Mouse (Mus musculus): ENCODE results near the gene Pigyl.
"Not testable (repeated sequence)": the region's sequence is repeated elsewhere in the genome, so short reads cannot be mapped to it uniquely, and the experiment has no call there.

The Pigyl gene

DNA sequence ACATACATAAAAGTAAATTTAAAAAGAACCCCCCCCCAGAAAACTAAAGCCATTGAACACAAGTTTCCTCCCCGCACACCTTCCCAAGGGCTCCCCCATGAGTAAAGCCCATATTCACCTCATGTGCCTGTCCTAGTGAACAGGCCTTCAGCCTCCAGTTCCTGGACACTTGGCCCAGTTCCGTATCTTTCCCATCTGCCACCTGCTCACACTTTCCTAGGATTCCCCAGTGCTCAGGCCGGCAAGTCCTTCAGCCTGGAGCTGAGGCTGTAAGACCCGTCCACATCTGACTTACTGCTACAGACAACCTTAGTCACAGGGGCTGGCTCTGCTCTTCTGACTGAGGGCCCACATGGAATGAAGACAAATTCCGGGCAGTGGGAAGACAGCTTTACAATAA lies 16.9 kb upstream of the Pigyl start:
- no peak for DNase-seq

DNA sequence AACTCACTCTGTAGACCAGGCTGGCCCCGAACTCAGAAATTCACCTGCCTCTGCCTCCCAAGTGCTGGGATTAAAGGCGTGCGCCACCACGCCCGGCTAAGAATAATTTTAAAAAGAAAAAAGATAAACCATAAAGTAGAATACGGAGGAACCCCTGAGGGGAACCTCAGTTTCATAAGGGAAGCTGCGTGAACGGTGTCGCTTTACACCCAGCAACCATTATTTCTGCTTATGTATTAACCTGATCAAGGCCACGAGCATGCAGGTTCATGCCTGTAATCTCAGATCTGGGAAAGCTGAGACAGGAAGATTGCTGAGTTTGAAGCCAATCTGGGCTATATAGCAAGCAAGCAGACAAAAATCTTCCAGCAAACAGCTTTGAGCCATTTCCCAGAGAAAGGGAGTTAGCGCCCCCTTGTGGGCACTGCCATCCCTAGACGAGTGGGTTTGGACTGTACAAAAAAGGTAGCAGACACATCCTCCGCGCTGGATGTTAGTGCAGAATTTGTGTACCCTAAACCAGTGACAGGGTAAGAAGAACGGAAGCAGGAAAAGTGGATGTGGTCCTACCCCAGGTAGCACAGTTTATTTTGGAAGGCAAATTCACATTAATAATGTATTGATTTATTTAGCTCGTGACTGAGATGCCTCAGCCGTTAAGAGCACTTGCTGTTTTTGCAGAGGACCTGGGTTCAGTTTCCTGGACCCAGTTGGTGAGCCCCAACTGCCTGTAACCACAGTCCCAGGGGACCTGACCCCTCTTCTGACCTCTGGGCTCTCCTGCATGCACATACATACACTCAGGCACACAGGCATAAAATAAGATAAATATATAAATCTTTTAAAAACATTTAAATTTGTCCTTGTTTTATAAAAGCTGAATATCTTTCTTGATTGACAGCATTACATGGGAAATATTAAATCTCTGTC lies 13.3 kb upstream of the Pigyl start:
- peak; percentile 94 for DNase-seq

DNA sequence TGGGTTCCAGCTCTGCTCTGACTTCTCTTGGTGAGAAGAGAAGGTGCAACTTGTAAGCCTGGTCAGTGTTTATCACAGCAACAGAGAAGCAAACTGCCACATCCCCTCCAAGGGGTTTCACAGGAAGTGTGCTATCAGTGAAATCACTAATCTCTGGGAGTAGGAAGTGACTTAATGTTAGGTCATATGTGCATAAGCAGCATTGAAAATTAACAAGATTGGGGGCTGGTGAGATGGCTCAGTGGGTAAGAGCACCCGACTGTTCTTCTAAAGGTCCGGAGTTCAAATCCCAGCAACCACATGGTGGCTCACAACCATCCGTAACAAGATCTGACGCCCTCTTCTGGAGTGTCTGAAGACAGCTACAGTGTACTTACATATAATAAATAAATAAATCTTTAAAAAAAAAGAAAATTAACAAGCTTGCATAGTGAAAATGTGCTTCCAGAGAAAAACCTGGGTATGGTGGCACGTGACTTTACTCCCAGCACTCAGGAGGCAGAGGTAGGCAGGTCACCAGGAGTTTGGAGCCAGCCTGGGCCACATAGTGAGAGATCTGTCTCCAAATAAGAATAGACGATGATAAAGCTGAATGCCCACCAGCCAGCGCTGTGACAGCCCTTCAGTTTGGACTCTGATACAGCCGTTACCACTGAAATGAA lies 12.2 kb upstream of the Pigyl start:
- DNase-seq, result no peak

DNA sequence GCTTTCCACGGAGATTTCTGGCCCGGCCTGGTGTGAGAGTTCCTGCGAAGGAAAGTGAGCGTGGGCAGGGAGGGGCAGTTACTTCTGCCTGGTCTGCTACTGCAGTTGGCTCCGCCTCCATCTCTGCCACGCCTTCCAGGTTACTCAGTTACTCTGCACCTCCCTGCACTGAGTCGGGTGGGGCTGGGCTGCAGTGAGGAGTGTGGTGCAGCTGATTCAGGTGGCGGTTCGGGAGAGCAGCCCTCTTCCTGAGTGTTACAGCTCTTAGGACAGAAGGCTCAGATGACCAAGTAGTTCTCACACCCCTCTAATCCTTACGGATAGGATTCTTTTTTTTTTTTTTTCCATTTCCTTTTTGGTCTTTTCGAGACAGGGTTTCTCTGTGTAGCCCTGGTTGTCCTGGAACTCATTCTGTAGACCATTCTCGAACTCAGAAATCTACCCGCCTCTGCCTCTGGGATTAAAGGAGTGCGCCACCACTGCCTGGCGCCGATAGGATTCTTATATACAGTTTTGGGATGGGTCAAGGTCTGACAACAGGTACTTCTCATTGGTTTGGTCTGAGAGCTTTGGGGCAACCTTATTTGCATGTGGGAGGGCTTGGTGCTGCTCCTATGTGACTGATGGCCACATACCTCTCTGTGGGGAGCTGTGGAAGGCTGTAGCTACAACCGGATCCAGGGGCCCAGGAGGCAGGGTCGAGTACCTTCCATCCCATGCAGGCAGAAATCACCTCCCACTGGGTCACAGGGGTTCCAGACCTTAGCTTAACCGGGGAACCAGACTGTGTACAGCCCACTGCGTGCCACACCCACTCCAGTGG lies 7.0 kb upstream of the Pigyl start:
- DNase-seq, result no peak

DNA sequence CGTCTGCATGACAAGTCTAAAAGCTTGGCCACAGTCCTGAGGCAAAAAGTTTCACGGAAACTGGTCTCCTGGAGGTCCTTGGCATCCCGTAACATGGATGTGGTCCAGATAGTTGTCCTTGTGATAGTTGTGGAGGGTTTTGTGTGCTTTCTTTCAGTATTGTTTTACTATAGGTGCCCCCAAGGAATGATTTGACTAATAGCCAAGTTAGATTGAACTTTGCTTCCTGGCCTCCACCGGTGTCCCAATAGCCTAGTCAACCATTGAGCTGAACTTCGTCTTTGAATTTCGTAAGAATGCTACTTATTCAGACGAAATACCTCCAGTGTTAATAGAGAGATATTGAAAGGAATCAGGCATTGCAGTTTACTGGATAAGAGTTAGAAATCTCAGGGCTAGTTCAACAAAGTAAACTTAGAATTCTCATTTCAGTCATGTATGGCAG lies 6.4 kb upstream of the Pigyl start:
- DNase-seq, result not testable (repeated sequence)

DNA sequence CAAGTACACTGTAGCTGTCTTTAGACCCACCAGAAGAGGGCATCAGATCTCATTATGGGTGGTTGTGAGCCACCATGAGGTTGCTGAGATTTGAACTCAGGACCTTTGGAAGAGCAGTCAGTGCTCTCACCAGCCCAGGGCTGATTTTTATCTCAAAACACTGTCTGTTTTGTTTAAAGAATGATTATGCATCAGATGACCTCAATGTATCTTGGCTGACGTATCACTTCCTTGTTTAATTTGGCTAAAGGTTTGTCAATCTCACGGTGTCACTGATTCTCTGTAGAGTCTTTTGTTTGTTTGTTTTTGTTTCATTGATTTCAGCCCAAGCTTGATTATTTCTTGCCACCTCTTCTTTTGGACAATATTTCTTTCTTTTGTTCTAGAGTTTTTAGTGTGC lies 5.7 kb upstream of the Pigyl start:
- no peak for DNase-seq

DNA sequence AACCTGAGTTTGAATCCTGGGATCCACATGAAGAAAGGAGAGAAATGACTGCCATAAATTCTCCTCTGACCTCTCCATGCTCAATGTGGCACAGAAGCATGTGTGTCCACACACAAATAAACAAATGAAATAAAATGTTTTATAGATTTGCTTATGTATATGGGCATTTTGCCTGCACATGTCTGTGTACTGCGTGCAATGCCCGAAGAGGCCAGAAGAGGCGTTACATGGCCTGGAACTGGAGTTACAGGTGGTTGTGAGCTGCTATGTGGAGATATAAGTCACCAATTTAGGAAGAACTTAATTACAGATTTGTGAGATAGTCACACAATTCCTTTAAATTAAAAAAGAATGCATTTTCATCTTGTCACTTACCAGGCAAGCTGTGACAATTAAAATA lies 2.8 kb upstream of the Pigyl start:
- no peak for DNase-seq

DNA sequence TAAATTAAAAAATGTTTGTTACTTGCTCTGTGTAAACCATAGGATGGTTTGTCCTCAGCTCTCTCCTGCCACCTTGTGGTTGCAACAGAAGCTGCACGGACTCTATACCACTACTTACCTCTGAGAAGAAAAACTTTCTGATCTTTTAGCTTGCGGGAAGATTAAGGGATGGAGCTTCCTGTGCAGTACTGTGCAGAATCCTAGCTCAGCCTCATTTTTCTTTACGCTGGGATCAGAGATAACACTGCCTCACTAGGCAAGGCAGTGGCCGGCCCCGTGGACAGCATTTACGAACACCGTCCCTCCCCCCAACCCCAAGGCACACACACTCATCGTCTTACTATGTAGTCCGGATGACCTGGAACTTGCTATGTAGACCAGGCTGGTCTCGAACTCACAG lies 1.0 kb upstream of the Pigyl start:
- peak; percentile 64 for DNase-seq

DNA sequence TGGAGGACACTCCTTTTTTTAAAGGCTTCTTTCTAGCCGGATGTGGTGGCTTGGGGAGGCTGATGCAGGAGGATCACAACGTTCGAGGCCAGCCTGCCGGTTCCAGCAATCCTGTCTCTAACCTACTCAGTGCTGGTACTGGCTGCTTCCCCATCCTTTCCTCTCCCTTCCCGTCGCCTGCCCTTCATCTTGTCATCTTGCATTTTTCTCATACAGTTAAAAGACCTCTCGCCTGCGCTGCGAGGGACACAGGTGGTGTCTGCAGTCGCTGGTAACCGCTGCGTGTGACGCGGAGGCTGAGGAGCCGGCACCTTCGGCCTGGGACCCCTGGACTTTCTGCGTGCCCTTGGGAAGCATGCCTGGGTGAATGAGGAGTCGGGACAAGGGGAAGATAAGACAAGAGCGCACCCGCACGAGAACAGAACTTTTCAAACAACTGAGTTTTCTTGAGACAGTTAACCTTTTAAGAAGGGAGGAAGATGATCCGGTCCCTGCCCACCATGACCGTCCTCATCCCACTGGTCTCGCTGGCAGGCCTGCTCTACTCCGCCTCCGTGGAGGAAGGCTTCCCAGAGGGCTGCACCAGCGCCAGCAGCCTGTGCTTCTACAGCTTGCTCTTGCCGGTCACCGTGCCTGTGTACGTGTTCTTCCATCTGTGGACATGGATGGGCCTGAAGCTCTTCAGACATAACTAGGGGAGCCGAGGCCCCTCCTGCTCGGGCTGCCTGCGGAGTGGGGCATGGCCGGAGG lies 1.0 kb downstream of the Pigyl start:
- DNase-seq, result no peak

DNA sequence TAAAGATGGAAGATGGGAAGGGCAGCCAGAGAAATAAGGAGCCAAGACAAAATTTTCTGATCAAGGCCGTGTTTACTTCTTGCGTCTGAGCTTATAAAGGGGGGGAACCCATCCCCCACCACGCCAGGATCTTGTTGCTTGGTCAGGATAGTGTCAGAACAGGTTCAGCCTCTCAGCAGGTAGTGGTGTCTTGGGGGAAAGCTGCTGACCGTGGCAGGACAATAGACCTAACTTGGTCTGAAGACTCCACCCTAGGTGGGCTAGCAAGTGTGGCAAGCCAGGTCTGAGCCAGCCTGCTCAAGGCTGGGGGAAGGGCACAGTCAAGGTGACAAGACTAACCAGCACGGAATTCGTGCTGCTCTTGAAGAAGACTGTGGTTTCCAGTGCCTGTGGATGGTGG lies 4.7 kb downstream of the Pigyl start:
- DNase-seq, result no peak

DNA sequence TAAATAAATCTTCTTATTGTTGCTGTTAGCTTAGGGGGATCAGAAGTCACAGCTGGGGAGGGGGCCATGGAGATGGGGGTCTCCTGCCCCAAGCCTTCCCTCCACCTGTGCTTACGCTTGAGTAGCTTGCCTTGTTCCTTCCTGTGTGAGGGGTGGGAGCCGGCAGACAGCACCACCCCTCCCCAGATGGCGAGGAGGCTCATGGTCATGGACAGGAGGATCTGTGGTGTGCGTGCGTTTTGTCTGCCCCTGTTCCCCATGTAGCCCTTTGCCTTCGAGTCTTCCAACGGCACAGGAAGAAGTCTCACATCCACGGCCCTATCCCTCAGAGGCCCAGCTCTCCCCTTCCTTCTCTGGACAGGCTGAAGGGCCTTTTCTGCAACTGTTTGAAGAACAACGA lies 5.7 kb downstream of the Pigyl start:
- no peak for DNase-seq

DNA sequence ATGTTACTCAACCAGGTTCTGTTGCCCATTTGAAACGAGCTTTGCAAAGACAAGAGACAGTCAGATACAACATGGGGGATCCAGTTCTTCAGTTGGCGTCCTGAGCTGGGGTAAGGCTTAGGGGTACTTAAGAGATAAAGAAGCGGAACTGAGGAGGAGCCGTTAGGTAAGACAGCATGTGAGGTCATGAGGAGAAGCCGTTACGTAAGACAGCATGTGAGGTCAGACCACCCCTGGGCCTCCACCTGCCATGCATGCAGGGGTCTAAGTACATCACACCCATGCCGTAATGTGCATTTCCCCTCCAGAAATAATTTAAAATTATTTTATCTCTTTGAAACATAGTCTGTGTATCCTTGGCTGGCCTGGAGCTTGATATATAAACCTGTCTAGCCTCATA lies 6.3 kb downstream of the Pigyl start:
- DNase-seq, result no peak

DNA sequence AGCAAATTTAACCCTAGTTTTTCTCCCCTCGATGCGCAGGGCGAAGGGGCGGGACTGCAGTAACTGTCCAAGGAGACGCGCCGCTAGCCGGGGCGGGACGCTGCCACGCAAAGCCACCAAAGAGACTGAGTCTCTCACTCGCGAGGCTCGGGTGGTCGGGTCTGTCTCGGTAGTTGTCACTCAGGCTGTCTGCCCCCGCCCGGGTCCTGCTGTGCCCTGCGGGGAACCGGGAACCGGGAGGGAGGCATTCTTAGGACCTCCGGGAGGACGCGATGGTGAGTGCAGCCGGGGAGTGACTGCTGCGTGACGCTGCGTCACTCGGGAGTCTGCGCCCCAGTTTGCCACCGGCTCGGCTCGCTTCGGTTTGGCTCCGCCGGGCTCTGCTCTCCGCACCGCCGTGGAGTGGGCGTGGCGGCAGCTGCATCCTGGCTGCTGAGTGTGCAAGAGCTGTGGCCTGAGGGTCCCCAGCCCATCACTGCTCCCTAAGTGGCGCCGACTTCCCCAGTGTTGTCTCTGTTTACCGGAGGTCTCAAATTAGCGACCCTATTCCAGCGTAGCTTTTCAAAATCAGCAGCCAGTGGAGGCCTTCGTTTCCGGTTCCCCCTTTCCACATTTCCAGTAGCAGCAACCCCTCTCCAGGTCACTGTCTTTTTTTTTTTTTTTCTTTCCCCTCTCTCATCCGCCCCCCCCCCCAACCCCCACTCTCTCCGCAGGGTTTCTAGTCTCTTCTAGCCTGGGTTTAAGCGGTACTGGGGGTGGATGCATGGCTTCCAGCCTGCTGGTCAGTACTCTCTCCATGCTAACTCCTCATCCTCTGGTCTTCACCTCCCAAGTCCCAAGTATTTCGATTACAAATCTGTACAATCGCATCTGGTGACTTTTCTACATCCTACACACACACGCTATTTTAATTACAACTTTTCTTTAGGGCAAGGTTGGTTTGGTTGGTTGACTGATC lies 8.3 kb downstream of the Pigyl start:
- peak; percentile 65 for DNase-seq

DNA sequence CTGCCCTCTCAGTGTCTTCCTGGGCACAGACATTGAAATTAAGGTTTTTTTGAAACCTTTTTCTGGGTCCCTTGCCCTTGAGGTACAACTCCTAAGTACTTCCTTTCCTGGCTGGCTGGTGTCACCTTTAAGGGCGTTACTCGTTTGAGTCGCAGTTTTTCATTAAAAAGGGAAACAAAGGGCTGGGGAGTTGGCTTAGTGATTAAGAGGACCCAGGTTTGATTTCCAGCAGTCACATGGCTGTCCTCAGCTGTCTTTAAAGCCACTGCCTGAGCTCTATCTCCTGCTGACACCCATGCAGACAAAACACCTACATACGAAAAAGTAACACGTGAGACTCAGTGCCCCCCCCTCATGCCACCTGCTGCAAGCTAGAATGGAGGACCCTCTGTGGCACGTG lies 9.3 kb downstream of the Pigyl start:
- DNase-seq, result no peak

DNA sequence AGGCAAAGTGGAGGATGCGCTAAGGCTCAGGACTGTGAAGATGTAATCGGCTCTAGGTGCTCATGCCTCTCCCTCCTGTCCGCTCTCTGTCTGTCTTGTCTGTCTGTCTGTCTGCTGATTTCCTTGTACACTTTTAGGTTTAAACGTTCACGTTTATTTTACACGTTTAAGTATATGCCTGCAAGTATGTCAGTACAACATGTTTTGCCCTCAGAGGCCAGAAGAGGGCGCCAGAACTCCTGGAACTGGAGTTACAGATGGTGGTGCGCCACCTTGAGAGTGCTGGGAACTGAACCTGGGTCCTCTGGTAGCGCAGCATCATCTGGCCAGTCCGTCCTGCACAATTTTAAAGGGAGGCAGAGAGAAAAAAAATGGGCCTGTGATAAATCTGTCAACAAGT lies 10.0 kb downstream of the Pigyl start:
- no peak for DNase-seq

DNA sequence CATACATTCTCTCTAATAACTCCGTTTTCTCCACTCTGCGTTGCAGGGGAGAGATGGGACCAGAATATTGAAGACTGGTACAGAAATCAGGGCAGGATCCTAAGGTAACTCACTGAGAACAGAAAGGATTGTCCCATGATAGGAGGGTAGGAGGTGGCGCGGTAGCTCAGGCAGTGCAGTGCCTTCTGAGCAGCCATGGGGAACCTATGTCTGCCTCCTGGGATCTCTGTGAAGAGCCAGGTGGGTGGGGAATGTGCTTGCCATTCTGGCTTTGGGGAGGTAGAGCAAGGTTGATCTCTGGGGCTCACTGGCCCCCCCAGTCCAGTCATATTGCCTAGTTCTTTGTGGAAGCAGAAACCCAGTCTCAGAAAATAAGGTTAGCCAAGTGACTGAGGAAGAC lies 11.1 kb downstream of the Pigyl start:
- DNase-seq, result no peak

DNA sequence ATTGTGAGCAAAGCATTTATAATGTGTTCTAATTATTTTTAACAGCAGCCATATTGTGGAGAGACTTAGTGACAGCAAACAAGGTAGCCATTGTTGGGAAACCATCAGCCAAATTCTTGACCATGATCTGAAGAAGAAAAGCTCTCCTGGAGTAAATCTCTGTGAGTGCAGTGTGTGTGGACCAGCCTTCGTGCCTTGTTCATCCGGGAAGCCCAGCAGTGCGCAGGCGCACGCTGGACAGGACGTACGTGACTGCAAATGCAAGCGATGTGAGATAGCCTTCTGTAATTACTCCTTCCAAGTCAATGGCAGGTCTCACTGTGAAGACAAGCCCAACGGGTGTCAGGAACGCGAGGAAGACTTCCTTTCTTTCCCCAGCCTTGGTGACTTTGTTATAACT lies 12.7 kb downstream of the Pigyl start:
- DNase-seq, result no peak

DNA sequence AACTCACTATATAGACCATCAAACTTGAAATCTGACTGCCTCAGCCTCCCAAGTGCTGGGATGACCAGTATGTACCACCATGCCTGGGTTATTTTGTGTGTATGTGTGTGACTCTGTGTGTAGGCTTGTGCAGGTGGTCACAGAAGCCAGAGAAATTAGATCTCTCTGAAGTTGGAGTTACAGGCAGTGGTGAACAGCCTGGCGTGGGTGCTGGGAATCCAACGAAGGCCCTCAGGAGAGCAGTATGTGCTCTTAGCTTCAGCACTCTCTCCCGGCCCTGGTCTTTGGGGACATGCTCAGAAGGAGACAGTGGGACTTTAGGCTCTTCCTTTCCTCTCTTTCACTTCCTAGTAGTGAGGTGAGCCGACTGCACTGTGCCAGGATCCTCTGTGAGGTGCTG lies 15.7 kb downstream of the Pigyl start:
- no peak for DNase-seq

DNA sequence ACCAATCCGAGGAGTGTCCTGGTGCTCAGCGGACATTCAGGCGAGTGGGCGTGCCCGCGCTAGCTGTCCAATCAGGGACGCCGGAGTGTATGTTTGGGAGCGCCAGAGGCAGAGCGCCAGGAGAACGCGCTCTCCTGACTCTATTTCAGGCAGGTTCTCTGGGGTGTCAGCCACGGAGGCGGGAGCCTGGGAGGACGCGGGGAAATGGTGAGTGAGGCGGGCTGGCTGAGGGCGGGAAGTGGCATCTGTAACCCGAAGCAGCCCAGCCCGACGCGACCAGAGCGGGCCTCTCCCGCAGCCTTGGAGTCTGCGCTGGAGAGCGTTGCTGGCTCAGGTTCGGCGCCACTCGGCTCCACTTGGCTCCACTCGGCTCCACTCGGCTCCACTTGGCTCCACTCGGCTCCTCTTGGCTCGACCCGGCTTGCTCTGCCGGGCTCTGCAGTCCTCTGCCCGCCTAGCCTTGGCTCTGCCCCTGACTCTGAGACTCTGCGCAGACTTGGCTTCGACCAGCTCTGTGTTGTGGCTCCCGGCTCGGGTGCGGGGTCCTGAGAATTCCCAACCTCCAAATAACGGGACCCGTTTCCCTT lies 31.5 kb downstream of the Pigyl start, which contains the start of gene Zfp872:
TSS of gene Zfp872 (plus strand) at position 66 of the 587 bp plus-strand sequence.
- peak; percentile 38 for DNase-seq

DNA sequence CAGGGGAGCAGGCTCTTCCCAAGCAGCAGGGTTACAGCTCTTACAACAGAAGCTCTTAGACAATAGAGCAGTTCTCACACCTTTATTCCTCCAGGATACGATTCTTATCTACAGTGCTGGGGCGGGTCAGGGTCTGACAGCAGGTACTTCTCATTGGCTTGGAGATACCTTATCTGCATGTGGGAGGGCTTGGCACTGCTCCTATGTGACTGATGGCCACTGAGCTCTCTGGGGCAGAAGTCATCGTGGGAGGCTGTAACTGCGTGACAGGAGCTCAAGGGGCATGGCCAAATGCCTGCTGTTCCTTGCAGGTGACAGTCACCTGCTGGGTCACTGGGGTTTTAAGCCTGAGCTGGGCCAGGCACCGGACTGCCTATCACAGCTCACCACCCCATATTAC lies 39.8 kb downstream of the Pigyl start:
- no peak for DNase-seq

All from right cerebral cortex, postnatal 14 days (tissue).